Mouse (Mus musculus): ENCODE data around the gene Rnf135. TPM values are rescaled to one million over a fixed set of nuclear protein-coding genes. Genes with fewer than 3 reads are reported as not detected.

Rnf135 gene
- polyA plus RNA-seq, 1 experiment: 3.6 TPM

DNA sequence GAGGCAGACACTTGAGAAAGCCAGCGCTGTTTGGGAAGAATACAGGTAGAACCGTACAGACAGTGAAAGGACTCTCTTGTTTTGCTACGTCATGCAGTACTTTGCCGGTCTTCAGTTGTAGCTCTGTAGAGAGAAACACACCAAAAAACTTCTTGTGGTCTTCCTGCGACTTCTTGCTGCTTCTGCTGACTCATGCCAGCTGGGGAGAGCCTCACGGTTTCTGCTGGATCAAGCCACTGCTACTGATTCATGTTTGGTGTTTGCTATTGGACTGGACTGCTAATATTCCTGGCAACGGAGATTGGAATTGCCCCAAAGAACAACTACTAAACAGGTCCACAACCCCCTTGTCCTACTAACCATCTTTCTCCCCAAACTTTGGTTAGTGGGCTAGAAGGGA is 12.7 kb downstream of the Rnf135 start:
- TF ChIP-seq GATA1 (IDR thresholded peaks at IDR 0.05; ENCODE audit: borderline replicate concordance, low read length): no peak
- no peak for TF ChIP-seq FLI1 (IDR thresholded peaks at IDR 0.05; ENCODE audit: low read length)
- H3K9me3 ChIP-seq: peaks cover 31% of the 10 kb centered on the region
- peaks cover 17% of the 10 kb centered on the region for H3K4me1 ChIP-seq
- no peak overlapping the region for H3K4me3 ChIP-seq (replicated peaks)
- no peaks in the 10 kb centered on the region for H3K27me3 ChIP-seq (replicated peaks)
- H3K36me3 ChIP-seq (replicated peaks; ENCODE audit: low read length): peaks cover 72% of the 10 kb centered on the region

DNA sequence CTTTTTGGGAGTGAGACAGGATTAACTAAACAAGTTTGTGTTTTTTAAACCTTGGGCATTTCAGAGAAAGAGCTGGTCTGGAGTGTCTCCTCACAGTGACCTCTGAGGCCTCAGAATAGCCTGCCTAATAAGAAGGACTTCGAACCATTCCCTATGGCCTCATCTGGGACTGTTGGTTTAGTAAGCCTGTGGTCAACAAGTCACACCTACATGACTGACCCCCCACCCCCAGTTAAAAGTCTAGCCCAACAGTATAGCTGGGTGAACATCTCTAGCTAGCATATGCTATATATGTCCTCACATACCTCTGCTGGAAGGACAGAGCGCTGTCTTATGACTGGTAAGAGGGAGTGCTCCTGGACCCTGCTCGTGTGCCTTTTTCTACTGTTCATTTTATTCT is 15.7 kb downstream of the Rnf135 start:
- TF ChIP-seq FLI1 (IDR thresholded peaks at IDR 0.05; ENCODE audit: low read length): no peak
- no peak for TF ChIP-seq GATA1 (IDR thresholded peaks at IDR 0.05; ENCODE audit: borderline replicate concordance, low read length)
- peaks cover 27% of the 10 kb centered on the region for H3K9me3 ChIP-seq

DNA sequence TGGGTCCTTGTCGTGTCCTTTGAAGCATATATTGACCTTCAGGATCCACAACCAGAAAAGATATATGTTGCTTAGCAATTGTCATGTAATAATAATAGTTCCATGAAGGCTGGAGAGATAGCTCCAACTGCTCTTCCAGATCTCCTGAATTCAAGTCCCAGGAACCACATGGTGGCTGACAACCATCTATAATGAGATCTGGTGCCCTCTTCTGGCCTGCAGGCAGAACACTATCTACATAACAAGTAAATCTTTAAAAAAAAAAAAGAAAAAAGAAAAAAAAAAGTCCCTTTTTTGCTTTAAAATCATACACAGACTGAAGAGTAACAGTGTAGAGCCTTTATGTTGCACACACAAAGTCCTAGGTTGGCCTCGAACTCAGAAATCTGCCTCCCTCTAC is 16.1 kb downstream of the Rnf135 start:
- Histone ChIP-seq H3K36me3 (replicated peaks; ENCODE audit: low read length) (peaks cover 40% of the 10 kb centered on the region), H3K9me3 (peaks cover 22% of the 10 kb centered on the region), H3K4me1 (peaks cover 11% of the 10 kb centered on the region), H3K4me3 (replicated peaks) (no peak overlapping the region), H3K27me3 (replicated peaks) (no peaks in the 10 kb centered on the region)
- TF ChIP-seq FLI1 (IDR thresholded peaks at IDR 0.05; ENCODE audit: low read length): no peak
- TF ChIP-seq GATA1 (IDR thresholded peaks at IDR 0.05; ENCODE audit: borderline replicate concordance, low read length): no peak

More for the DNA sequence above, 15.7 kb downstream of the Rnf135 start:
- peaks cover 14% of the 10 kb centered on the region for H3K4me1 ChIP-seq
- no peak overlapping the region for H3K4me3 ChIP-seq (replicated peaks)
- H3K36me3 ChIP-seq (replicated peaks; ENCODE audit: low read length): peaks cover 45% of the 10 kb centered on the region
- H3K27me3 ChIP-seq (replicated peaks): no peaks in the 10 kb centered on the region

DNA sequence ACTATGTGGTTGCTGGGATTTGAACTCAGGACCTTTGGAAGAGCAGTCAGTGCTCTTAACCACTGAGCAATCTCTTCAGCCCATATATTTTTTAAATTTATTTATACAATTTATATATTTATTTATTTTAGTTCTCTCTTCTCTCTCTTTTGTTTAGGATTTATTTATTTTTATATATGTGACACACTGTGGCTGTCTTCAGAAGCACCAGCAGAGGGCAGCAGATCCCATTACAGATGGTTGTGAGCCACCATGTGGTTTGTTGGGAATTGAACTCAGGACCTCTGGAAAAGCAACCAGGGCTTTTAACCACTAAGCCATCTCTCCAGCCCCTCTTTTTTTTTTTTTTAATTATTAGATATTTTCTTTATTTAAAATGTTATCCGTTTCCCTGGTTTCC is 16.7 kb downstream of the Rnf135 start:
- H3K36me3 ChIP-seq (replicated peaks; ENCODE audit: low read length): peaks cover 35% of the 10 kb centered on the region
- H3K4me3 ChIP-seq (replicated peaks): no peak overlapping the region
- peaks cover 11% of the 10 kb centered on the region for H3K4me1 ChIP-seq
- peaks cover 16% of the 10 kb centered on the region for H3K9me3 ChIP-seq
- no peaks in the 10 kb centered on the region for H3K27me3 ChIP-seq (replicated peaks)
- TF ChIP-seq GATA1 (IDR thresholded peaks at IDR 0.05; ENCODE audit: borderline replicate concordance, low read length) (no peak), FLI1 (IDR thresholded peaks at IDR 0.05; ENCODE audit: low read length) (no peak)

DNA sequence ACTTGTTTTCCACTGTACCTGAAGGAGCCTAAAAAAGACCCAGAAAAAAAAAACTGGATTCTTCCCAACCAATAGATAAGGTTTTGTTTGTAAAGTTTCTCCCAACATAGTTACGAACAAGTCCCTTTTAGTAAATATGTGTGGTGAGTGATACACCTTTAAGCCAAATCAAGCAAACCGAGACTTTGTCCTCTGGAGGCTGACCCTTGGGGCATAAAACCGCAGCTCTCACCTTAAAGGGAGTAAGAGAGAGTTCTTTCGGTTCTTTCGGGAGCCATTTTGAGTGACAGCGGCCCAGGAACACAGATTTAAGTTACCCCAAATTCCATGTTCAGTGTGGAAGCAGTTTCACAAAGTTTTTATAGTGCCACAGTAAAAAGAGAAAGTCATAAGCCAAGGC is 18.6 kb downstream of the Rnf135 start:
- no peaks in the 10 kb centered on the region for H3K27me3 ChIP-seq (replicated peaks)
- H3K4me3 ChIP-seq (replicated peaks): no peak overlapping the region
- H3K9me3 ChIP-seq: no peaks in the 10 kb centered on the region
- no peak for TF ChIP-seq GATA1 (IDR thresholded peaks at IDR 0.05; ENCODE audit: borderline replicate concordance, low read length)
- no peak for TF ChIP-seq FLI1 (IDR thresholded peaks at IDR 0.05; ENCODE audit: low read length)
- H3K36me3 ChIP-seq (replicated peaks; ENCODE audit: low read length): peaks cover 18% of the 10 kb centered on the region
- H3K4me1 ChIP-seq: no peaks in the 10 kb centered on the region

DNA sequence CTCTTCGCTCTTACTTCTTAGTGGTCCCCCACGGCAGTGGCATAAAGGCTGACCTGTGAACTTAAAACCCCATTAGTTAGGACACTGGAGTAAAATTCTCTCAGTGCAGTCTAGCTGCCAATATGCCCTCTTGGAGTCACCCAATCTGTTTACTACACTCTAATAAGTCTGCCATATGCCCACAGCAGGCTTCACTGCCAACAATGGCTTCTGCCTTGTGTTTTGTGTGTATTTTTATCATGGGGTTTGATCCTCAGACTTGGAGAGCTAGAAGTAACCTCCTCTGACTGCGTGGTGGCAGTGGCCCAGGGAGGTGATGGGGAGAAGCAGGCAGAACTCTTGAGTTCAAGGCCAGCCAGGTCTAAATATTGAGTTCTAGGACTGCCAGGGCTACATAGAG is 20.4 kb downstream of the Rnf135 start:
- TF ChIP-seq FLI1 (IDR thresholded peaks at IDR 0.05; ENCODE audit: low read length) (no peak), GATA1 (IDR thresholded peaks at IDR 0.05; ENCODE audit: borderline replicate concordance, low read length) (no peak)
- Histone ChIP-seq H3K36me3 (replicated peaks; ENCODE audit: low read length) (peaks cover 7% of the 10 kb centered on the region), H3K4me1 (peaks cover 5% of the 10 kb centered on the region; the same call in 1 of the 2 replicates), H3K4me3 (replicated peaks) (no peak overlapping the region), H3K9me3 (no peaks in the 10 kb centered on the region), H3K27me3 (replicated peaks) (no peaks in the 10 kb centered on the region)

DNA sequence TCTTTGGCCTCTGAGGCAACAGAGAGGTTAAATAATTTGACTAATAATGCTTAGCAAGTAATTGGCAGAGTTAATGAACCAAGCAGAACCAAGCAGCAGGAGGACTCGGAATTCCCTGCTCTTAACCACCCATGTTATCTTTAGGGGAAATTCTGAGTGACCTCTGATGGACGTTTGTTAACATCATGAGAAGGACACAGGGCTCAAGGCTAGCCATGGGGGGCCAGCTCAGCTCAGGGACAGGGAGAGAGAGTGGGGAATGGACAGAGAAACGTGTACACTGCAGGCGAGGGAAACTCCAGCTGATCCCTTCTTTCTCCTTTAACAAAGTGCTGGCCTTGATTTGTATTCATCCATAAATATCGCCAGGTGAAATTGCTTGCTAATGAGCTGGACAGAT is 21.3 kb downstream of the Rnf135 start:
- TF ChIP-seq FLI1 (IDR thresholded peaks at IDR 0.05; ENCODE audit: low read length) (no peak), GATA1 (IDR thresholded peaks at IDR 0.05; ENCODE audit: borderline replicate concordance, low read length) (no peak)
- Histone ChIP-seq H3K9me3 (no peaks in the 10 kb centered on the region), H3K36me3 (replicated peaks; ENCODE audit: low read length) (no peaks in the 10 kb centered on the region), H3K4me3 (replicated peaks) (no peak overlapping the region), H3K27me3 (replicated peaks) (no peaks in the 10 kb centered on the region), H3K4me1 (peaks cover 6% of the 10 kb centered on the region; the same call in 1 of the 2 replicates)

DNA sequence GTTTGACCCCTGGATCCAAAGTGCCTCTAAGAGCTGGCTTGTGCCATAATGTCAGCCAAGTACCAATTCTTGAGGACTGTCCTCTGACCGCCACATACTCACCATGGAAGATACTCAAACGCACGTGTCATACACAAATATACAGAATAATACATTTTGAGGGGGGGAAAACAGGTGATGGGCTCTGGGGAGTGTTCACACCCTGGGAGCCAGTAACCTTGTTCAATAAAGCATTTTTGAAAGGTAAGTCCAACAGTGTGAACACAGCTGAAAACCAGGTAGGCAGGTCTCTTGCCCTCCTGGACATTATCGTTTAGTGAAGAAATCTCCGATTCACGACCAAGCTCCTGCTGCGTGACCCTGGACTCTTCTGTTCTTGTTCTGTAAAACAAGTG is 24.8 kb downstream of the Rnf135 start:
- TF ChIP-seq FLI1 (IDR thresholded peaks at IDR 0.05; ENCODE audit: low read length) (no peak), GATA1 (IDR thresholded peaks at IDR 0.05; ENCODE audit: borderline replicate concordance, low read length) (no peak)
- Histone ChIP-seq H3K9me3 (no peaks in the 10 kb centered on the region), H3K27me3 (replicated peaks) (no peaks in the 10 kb centered on the region), H3K4me3 (replicated peaks) (peak overlapping the region; percentile 100), H3K36me3 (replicated peaks; ENCODE audit: low read length) (peaks cover 10% of the 10 kb centered on the region), H3K4me1 (peaks cover 20% of the 10 kb centered on the region; the same call in 1 of the 2 replicates)

DNA sequence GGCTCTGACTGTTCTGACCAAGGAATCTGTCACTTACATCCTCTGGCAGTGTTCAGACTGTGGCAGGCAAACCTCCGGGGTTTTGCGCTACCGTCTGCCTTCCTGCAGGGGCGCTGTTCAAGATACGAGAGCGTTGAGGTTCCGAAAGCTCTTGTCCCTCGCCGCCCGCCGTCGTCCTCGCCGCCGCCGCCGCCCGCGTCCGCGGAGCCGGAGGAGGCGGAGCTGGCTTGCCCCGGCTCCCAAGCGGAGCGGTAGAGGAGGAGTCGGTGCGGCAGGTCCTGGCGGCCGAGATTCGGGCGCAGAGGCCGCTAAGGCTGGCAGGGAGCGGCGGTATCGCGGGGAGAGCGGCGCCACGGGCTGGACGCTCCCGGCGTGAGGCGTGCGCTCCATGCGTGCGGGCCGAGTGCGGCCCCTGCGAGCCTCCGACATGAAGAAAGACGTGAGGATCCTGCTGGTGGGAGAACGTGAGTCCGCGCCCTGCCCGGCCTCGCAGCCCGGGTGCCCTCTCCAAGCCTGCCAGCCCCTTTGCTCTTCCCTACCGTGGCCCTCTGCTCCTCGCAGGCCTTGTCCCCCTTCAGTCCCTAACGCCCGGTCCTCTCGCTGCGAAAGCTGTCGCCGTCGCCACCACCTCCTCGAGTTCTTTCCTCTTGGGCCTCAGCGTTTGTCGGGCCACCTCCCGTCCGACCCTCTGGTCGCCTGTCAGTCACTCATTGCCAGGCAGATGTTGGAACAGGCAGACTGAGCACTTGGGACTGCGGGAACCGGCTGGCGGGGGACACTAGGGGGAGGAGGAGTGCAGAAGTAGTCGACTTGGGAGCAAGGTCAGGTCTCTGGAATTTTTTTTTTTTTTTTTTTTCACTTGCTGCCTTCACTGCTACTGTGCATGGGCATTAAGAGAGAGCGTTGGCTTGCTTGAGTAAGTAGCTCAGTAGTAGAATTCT is 25.5 kb downstream of the Rnf135 start, which contains the start of gene Rhot1:
Rhot1 (plus strand) TSS at position 160 of the 941 bp plus-strand sequence.
- Histone ChIP-seq H3K27me3 (replicated peaks) (no peaks in the 10 kb centered on the region), H3K36me3 (replicated peaks; ENCODE audit: low read length) (peaks cover 16% of the 10 kb centered on the region), H3K4me3 (replicated peaks) (peak within 1 kb of the TSS; percentile 100), H3K4me1 (peaks cover 20% of the 10 kb centered on the region; the same call in 1 of the 2 replicates), H3K9me3 (no peaks in the 10 kb centered on the region)
- TF ChIP-seq FLI1 (IDR thresholded peaks at IDR 0.05; ENCODE audit: low read length): no peak
- TF ChIP-seq GATA1 (IDR thresholded peaks at IDR 0.05; ENCODE audit: borderline replicate concordance, low read length): no peak

DNA sequence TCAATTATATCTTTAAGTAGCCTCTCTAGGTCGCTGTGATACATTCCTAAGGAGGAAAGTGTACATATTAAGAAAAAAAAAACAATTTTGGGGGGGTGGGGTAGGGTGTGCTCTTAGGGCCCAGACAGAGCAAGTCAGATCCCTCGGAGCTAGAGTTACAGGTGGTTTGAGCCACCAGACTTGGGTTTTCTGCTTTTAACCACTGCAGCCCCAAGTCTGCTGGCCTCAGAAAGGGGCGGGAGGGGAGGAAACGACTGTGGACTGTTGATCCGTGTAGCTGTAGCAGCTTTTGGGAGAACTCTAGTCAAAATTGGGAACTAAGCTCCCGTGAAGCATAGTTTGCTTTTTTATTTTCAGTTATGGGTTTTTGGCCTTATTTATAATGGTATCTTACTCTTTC is 26.7 kb downstream of the Rnf135 start:
- no peaks in the 10 kb centered on the region for H3K9me3 ChIP-seq
- peaks cover 25% of the 10 kb centered on the region for H3K36me3 ChIP-seq (replicated peaks; ENCODE audit: low read length)
- peak overlapping the region; percentile 100 for H3K4me3 ChIP-seq (replicated peaks)
- TF ChIP-seq GATA1 (IDR thresholded peaks at IDR 0.05; ENCODE audit: borderline replicate concordance, low read length) (no peak), FLI1 (IDR thresholded peaks at IDR 0.05; ENCODE audit: low read length) (no peak)
- H3K4me1 ChIP-seq: peaks cover 21% of the 10 kb centered on the region
- no peaks in the 10 kb centered on the region for H3K27me3 ChIP-seq (replicated peaks)
